Mouse (Mus musculus): ENCODE results near the gene Gm11596. TPM values are rescaled to one million over a fixed set of nuclear protein-coding genes. Genes with fewer than 3 reads are reported as not detected.
"Not testable (repeated sequence)": the region's sequence is repeated elsewhere in the genome, so short reads cannot be mapped to it uniquely, and the experiment has no call there.

The Gm11596 gene
- polyA plus RNA-seq, 1 experiment from 2014 or later, result not detected

GRCm38 (mm10) chr11:99772813-99773212, 20.5 kb downstream of the Gm11596 start, which contains the start of gene Gm11595:
TSS of gene Gm11595 (minus strand) at chr11:99772913.
- H3K9me3 ChIP-seq (ENCODE audit: low read length); H3K4me3 ChIP-seq (ENCODE audit: low read length); H3K36me3 ChIP-seq (ENCODE audit: insufficient read depth, low read length); H3K9ac ChIP-seq (replicated peaks; ENCODE audit: low read length); H3K4me2 ChIP-seq (replicated peaks; ENCODE audit: low read depth, low read length); ATAC-seq (ENCODE audit: low FRiP score, low TSS enrichment); H3K4me1 ChIP-seq (ENCODE audit: insufficient read depth, low read length); H3K27me3 ChIP-seq (ENCODE audit: insufficient read depth, low read length); H3K27ac ChIP-seq (ENCODE audit: low read length): not testable (repeated sequence)

DNA sequence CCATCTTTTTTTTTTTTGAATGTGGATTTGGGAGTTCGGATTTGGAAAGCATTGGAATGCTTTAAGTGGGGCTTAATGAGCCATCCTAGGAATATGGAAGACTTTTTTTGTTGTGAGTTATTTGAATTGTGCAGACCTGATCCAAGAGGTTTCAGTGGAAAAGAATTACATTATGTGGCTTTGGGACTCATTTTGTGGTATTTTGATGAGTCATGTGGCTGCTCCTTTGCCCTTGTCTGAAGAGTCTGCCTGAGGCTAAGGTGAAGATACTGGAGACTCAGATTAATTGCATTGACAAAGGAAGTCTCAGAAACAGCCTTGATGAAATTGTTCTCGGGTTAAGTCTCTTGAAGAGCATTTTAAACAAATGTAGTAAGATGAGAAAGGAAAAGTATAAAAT, 24.9 kb downstream of the Gm11596 start:
- H3K9me3 ChIP-seq (ENCODE audit: low read length), result no peaks in the 10 kb centered on the region
- no peaks in the 10 kb centered on the region for H3K36me3 ChIP-seq (ENCODE audit: insufficient read depth, low read length)
- no peak for ATAC-seq (ENCODE audit: low FRiP score, low TSS enrichment)
- H3K27me3 ChIP-seq (ENCODE audit: insufficient read depth, low read length), result no peaks in the 10 kb centered on the region
- no peaks in the 10 kb centered on the region for H3K4me1 ChIP-seq (ENCODE audit: insufficient read depth, low read length)
- whole genome bisulfite sequencing, result 70% methylated on average over 2 of the region's 2 CpGs
- H3K27ac ChIP-seq (ENCODE audit: low read length), result no peak overlapping the region
- no peak overlapping the region for H3K9ac ChIP-seq (replicated peaks; ENCODE audit: low read length)
- H3K4me3 ChIP-seq (ENCODE audit: low read length), result no peak overlapping the region
- H3K4me2 ChIP-seq (replicated peaks; ENCODE audit: low read depth, low read length), result no peak overlapping the region

DNA sequence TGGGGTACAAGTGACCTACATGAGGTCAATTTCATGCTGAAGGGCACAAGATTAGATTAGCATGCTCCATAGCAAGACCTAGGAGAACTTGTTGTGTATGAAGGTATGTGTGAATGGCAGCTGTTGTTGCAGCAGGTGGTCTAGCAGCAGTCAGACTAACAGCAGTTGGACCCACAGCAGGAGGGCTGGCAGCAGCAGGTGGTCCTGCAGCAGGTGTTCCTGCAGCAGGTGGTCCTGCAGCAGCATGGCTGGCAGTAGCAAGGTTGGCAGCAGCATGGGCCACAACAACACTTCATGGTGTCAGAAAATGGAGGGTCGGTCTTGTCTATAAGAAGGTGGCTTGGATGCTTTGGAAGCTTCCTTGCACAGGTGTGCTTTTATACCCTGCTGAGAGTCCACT, 34.4 kb downstream of the Gm11596 start:
- 82% methylated on average over 1 of the region's 1 CpGs for WGBS
- Histone ChIP-seq H3K27ac (ENCODE audit: low read length) (no peak overlapping the region), H3K9me3 (ENCODE audit: low read length) (no peaks in the 10 kb centered on the region), H3K4me1 (ENCODE audit: insufficient read depth, low read length) (no peaks in the 10 kb centered on the region), H3K36me3 (ENCODE audit: insufficient read depth, low read length) (no peaks in the 10 kb centered on the region), H3K4me2 (replicated peaks; ENCODE audit: low read depth, low read length) (no peak overlapping the region), H3K9ac (replicated peaks; ENCODE audit: low read length) (no peak overlapping the region), H3K4me3 (ENCODE audit: low read length) (no peak overlapping the region), H3K27me3 (ENCODE audit: insufficient read depth, low read length) (no peaks in the 10 kb centered on the region)
- ATAC-seq (ENCODE audit: low FRiP score, low TSS enrichment), result no peak

DNA sequence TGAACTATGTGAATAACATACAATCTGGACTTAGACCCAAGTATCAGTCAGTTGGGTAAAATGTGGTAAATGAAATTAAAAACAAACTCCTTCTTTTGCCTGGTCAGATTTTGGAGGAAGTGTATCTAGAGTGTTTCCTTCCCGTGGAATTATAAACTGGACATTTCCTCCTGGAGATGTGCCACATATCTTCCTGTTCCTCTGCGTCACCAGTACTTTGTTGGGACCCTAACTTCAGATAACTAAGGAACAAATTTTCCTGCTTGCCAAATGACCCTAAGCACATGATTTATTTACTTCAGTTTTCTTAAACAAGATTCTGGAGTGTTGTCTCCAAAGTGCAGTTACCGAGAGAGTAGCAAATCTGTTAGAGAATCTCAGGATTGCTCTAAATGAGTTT, 49.3 kb downstream of the Gm11596 start:
- no peak overlapping the region for H3K27ac ChIP-seq (ENCODE audit: low read length)
- ATAC-seq (ENCODE audit: low FRiP score, low TSS enrichment), result no peak

More for the DNA sequence above, 49.3 kb downstream of the Gm11596 start:
- Histone ChIP-seq H3K9ac (replicated peaks; ENCODE audit: low read length) (no peak overlapping the region), H3K36me3 (ENCODE audit: insufficient read depth, low read length) (no peaks in the 10 kb centered on the region), H3K4me3 (ENCODE audit: low read length) (no peak overlapping the region), H3K27me3 (ENCODE audit: insufficient read depth, low read length) (no peaks in the 10 kb centered on the region), H3K4me1 (ENCODE audit: insufficient read depth, low read length) (no peaks in the 10 kb centered on the region), H3K4me2 (replicated peaks; ENCODE audit: low read depth, low read length) (no peak overlapping the region), H3K9me3 (ENCODE audit: low read length) (no peaks in the 10 kb centered on the region)
- 75% methylated on average over 3 of the region's 3 CpGs for WGBS

Other genes with a start within 250 kb of the Gm11596 start
- not detected in 2 replicates for gene Krtap3-3, start 242.6 kb downstream of the Gm11596 start, polyA plus RNA-seq (2015; fragmentation: Nextera tagmentation; extraction: Ambion mirVana)
- not detected in 2 replicates for gene Krtap3-2, start 236.6 kb downstream of the Gm11596 start, polyA plus RNA-seq (2015; fragmentation: Nextera tagmentation; extraction: Ambion mirVana)
- not detected in 2 replicates for gene Gm11939, start 234.0 kb downstream of the Gm11596 start, polyA plus RNA-seq (2015; fragmentation: Nextera tagmentation; extraction: Ambion mirVana)
- gene Krtap3-1, start 226.8 kb downstream of the Gm11596 start, polyA plus RNA-seq (2015; fragmentation: Nextera tagmentation; extraction: Ambion mirVana), result not detected in 2 replicates
- gene Krtap1-5, start 212.5 kb downstream of the Gm11596 start, polyA plus RNA-seq (2015; fragmentation: Nextera tagmentation; extraction: Ambion mirVana), result not detected in 2 replicates
- gene Krtap1-4, start 209.8 kb downstream of the Gm11596 start, polyA plus RNA-seq (2015; fragmentation: Nextera tagmentation; extraction: Ambion mirVana), result not detected in 2 replicates
- not detected in 2 replicates for gene Krtap1-3, start 202.1 kb downstream of the Gm11596 start, polyA plus RNA-seq (2015; fragmentation: Nextera tagmentation; extraction: Ambion mirVana)
- not detected in 2 replicates for gene Krtap9-3, start 195.4 kb downstream of the Gm11596 start, polyA plus RNA-seq (2015; fragmentation: Nextera tagmentation; extraction: Ambion mirVana)
- not detected in 2 replicates for gene Gm11938, start 190.2 kb downstream of the Gm11596 start, polyA plus RNA-seq (2015; fragmentation: Nextera tagmentation; extraction: Ambion mirVana)
- gene Gm11937, start 183.3 kb downstream of the Gm11596 start, polyA plus RNA-seq (2015; fragmentation: Nextera tagmentation; extraction: Ambion mirVana), result not detected in 2 replicates
- not detected in 2 replicates for gene Krtap2-4, start 178.6 kb downstream of the Gm11596 start, polyA plus RNA-seq (2015; fragmentation: Nextera tagmentation; extraction: Ambion mirVana)
- gene Gm11562, start 173.0 kb downstream of the Gm11596 start, polyA plus RNA-seq (2015; fragmentation: Nextera tagmentation; extraction: Ambion mirVana), result not detected in 2 replicates
- not detected in 2 replicates for gene Krtap4-1, start 165.2 kb downstream of the Gm11596 start, polyA plus RNA-seq (2015; fragmentation: Nextera tagmentation; extraction: Ambion mirVana)
- not detected in 2 replicates for gene Krtap4-2, start 158.4 kb downstream of the Gm11596 start, polyA plus RNA-seq (2015; fragmentation: Nextera tagmentation; extraction: Ambion mirVana)
- gene Krtap4-7, start 149.4 kb downstream of the Gm11596 start, polyA plus RNA-seq (2015; fragmentation: Nextera tagmentation; extraction: Ambion mirVana), result not detected in 2 replicates
- not detected in 2 replicates for gene Gm11555, start 143.2 kb downstream of the Gm11596 start, polyA plus RNA-seq (2015; fragmentation: Nextera tagmentation; extraction: Ambion mirVana)
- not detected in 2 replicates for gene Gm11563, start 134.5 kb downstream of the Gm11596 start, polyA plus RNA-seq (2015; fragmentation: Nextera tagmentation; extraction: Ambion mirVana)
- not detected in 2 replicates for gene Krtap4-6, start 127.5 kb downstream of the Gm11596 start, polyA plus RNA-seq (2015; fragmentation: Nextera tagmentation; extraction: Ambion mirVana)
- gene Gm14190, start 102.7 kb downstream of the Gm11596 start, polyA plus RNA-seq (2015; fragmentation: Nextera tagmentation; extraction: Ambion mirVana), result not detected in 2 replicates
- not detected in 2 replicates for gene Gm14180, start 59.2 kb downstream of the Gm11596 start, polyA plus RNA-seq (2015; fragmentation: Nextera tagmentation; extraction: Ambion mirVana)
- gene Gm11595, start 20.6 kb downstream of the Gm11596 start, polyA plus RNA-seq (2015; fragmentation: Nextera tagmentation; extraction: Ambion mirVana), result not detected in 2 replicates
- gene Krtap4-8, start 12.8 kb downstream of the Gm11596 start, polyA plus RNA-seq (2015; fragmentation: Nextera tagmentation; extraction: Ambion mirVana), result not detected in 2 replicates
- gene Krtap4-9, start 8.3 kb downstream of the Gm11596 start, polyA plus RNA-seq (2015; fragmentation: Nextera tagmentation; extraction: Ambion mirVana), result not detected in 2 replicates
- not detected in 2 replicates for gene Gm11569, start 5.5 kb upstream of the Gm11596 start, polyA plus RNA-seq (2015; fragmentation: Nextera tagmentation; extraction: Ambion mirVana)
- not detected in 2 replicates for gene Gm11554, start 11.0 kb upstream of the Gm11596 start, polyA plus RNA-seq (2015; fragmentation: Nextera tagmentation; extraction: Ambion mirVana)
- gene Krtap4-13, start 16.4 kb upstream of the Gm11596 start, polyA plus RNA-seq (2015; fragmentation: Nextera tagmentation; extraction: Ambion mirVana), result not detected in 2 replicates
- not detected in 2 replicates for gene Gm11564, start 22.2 kb upstream of the Gm11596 start, polyA plus RNA-seq (2015; fragmentation: Nextera tagmentation; extraction: Ambion mirVana)
- gene 2300003K06Rik, start 44.6 kb upstream of the Gm11596 start, polyA plus RNA-seq (2015; fragmentation: Nextera tagmentation; extraction: Ambion mirVana), result not detected in 2 replicates
- gene Krtap4-16, start 58.1 kb upstream of the Gm11596 start, polyA plus RNA-seq (2015; fragmentation: Nextera tagmentation; extraction: Ambion mirVana), result not detected in 2 replicates
- gene Gm11568, start 64.5 kb upstream of the Gm11596 start, polyA plus RNA-seq (2015; fragmentation: Nextera tagmentation; extraction: Ambion mirVana), result not detected in 2 replicates
- gene Gm11559, start 71.0 kb upstream of the Gm11596 start, polyA plus RNA-seq (2015; fragmentation: Nextera tagmentation; extraction: Ambion mirVana), result not detected in 2 replicates
- not detected in 2 replicates for gene Krtap9-1, start 79.9 kb upstream of the Gm11596 start, polyA plus RNA-seq (2015; fragmentation: Nextera tagmentation; extraction: Ambion mirVana)
- not detected in 2 replicates for gene Gm11567, start 85.7 kb upstream of the Gm11596 start, polyA plus RNA-seq (2015; fragmentation: Nextera tagmentation; extraction: Ambion mirVana)
- gene Krtap31-1, start 114.5 kb upstream of the Gm11596 start, polyA plus RNA-seq (2015; fragmentation: Nextera tagmentation; extraction: Ambion mirVana), result not detected in 2 replicates
- gene Gm11565, start 121.3 kb upstream of the Gm11596 start, polyA plus RNA-seq (2015; fragmentation: Nextera tagmentation; extraction: Ambion mirVana), result not detected in 2 replicates
- gene Krtap31-2, start 142.8 kb upstream of the Gm11596 start, polyA plus RNA-seq (2015; fragmentation: Nextera tagmentation; extraction: Ambion mirVana), result not detected in 2 replicates
- gene Krtap9-5, start 155.0 kb upstream of the Gm11596 start, polyA plus RNA-seq (2015; fragmentation: Nextera tagmentation; extraction: Ambion mirVana), result not detected in 2 replicates
- not detected in 2 replicates for gene Krtap29-1, start 185.6 kb upstream of the Gm11596 start, polyA plus RNA-seq (2015; fragmentation: Nextera tagmentation; extraction: Ambion mirVana)
- gene Krtap16-1, start 193.1 kb upstream of the Gm11596 start, polyA plus RNA-seq (2015; fragmentation: Nextera tagmentation; extraction: Ambion mirVana), result not detected in 2 replicates
- not detected in 2 replicates for gene Krtap17-1, start 200.5 kb upstream of the Gm11596 start, polyA plus RNA-seq (2015; fragmentation: Nextera tagmentation; extraction: Ambion mirVana)
- gene Krt33a, start 222.7 kb upstream of the Gm11596 start, polyA plus RNA-seq (2015; fragmentation: Nextera tagmentation; extraction: Ambion mirVana), result not detected in 2 replicates
- 0.10 TPM in 1 of 2 replicates, not detected in the other for gene Krt33b, start 236.4 kb upstream of the Gm11596 start, polyA plus RNA-seq (2015; fragmentation: Nextera tagmentation; extraction: Ambion mirVana)
- not detected in 2 replicates for gene Krt34, start 248.1 kb upstream of the Gm11596 start, polyA plus RNA-seq (2015; fragmentation: Nextera tagmentation; extraction: Ambion mirVana)